Mouse (Mus musculus) layer of hippocampus, adult 6 months (tissue): ENCODE results near the gene Hist1h2br. TPM values are rescaled to one million over a fixed set of nuclear protein-coding genes. Genes with fewer than 3 reads are reported as not detected.

Experiments
- long read RNA-seq, 2 experiments: library from polyadenylated mRNA; unstranded; transcript quantifications; one replicate each; pipeline ENCODE4 v2.0.0; 2019 to 2020
- microRNA-seq: library from miRNA; unstranded; fragments of <30 nt; microRNA quantifications from one replicate; pipeline ENCODE4 v1.2.0, GENCODE M21; 2020
- polyA plus RNA-seq: library from polyadenylated mRNA; unstranded; fragments of <200 nt; fragmentation: Nextera tagmentation; gene quantifications from 2 replicates; pipeline ENCODE4 v1.2.3, GENCODE M21; 2021

The Hist1h2br gene
- 1.2 TPM in 1 of 2 replicates, not detected in the other for polyA plus RNA-seq
- long read RNA-seq, experiment 1: 0 reads
- long read RNA-seq, experiment 2, partial matches to known transcripts: 0 of 2 reads
- long read RNA-seq, experiment 2, other reads (novel, unspliced or antisense): 2 of 2 reads

GRCm38 (mm10) chr13:21833461-21833860, at the start of gene Hist1h2br, which contains the start of gene Hist1h2ap:
Gene Hist1h2br, plus strand, starts transcription at chr13:21833743.
Gene Hist1h2ap, minus strand, starts transcription at chr13:21833507.

GRCm38 (mm10) chr13:21786899-21787629, 46.5 kb upstream of the Hist1h2br start, which contains the start of the genes Hist1h2an and Hist1h2bp:
Gene Hist1h2an, minus strand, starts transcription at chr13:21787218.
Gene Hist1h2bp, plus strand, starts transcription at chr13:21787461.

DNA sequence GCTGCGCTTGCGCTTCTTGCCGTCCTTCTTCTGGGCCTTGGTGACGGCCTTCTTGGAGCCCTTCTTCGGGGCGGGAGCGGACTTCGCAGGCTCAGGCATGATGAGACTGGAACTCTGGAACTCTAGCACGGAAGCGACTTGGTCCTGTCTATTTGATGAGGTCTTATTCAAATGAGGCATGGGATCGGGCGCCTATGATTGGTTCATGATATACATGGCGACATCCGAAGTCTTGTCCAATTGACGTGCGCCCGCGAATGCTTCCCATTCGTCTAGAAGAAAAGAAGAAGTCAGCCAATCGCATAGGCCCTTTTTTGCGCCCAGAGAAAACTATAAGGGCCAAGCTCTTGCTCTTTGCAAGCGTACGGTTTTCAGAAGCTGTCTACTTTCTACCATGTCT, 23.5 kb upstream of the Hist1h2br start, which contains the start of the genes Hist1h2bq and Hist1h2ao:
Gene Hist1h2bq, minus strand, starts transcription at position 125 of the 400 bp plus-strand sequence.
Gene Hist1h2ao, plus strand, starts transcription at position 393 of the 400 bp plus-strand sequence.

GRCm38 (mm10) chr13:21811539-21811938, 22.0 kb upstream of the Hist1h2br start, which contains the start of gene Hist1h4m:
Gene Hist1h4m, plus strand, starts transcription at chr13:21811746.

GRCm38 (mm10) chr13:21831418-21832394, 1.8 kb upstream of the Hist1h2br start, which contains the start of gene Hist1h4n:
Gene Hist1h4n, minus strand, starts transcription at chr13:21832196.

Small RNA genes lying within 50 kb of the gene (microRNA-seq; reads per million reads assigned to microRNA genes)
- gene Gm19658: not detected
- not detected for gene Gm44346
- not detected for gene Gm44466

Other genes starting within 250 kb of the Hist1h2br start
- not detected in 2 replicates for gene Olfr1362, start 219.7 kb upstream of the Hist1h2br start, polyA plus RNA-seq
- gene Olfr11, start 191.2 kb upstream of the Hist1h2br start, polyA plus RNA-seq: not detected in 2 replicates
- gene Olfr1361, start 170.4 kb upstream of the Hist1h2br start, polyA plus RNA-seq: not detected in 2 replicates
- gene Olfr1360, start 156.3 kb upstream of the Hist1h2br start, polyA plus RNA-seq: not detected in 2 replicates
- gene Olfr1359, start 135.6 kb upstream of the Hist1h2br start, polyA plus RNA-seq: not detected in 2 replicates
- 0.80 and 1.4 TPM in 2 replicates for gene Hist1h2bl, start 117.6 kb upstream of the Hist1h2br start, polyA plus RNA-seq
- gene Hist1h2ai, start 117.3 kb upstream of the Hist1h2br start, polyA plus RNA-seq: 1.4 TPM in 1 of 2 replicates, not detected in the other
- gene Hist1h3h, start 116.1 kb upstream of the Hist1h2br start, polyA plus RNA-seq: not detected in 2 replicates
- gene Hist1h2bm, start 111.7 kb upstream of the Hist1h2br start, polyA plus RNA-seq: 0.44 TPM in 1 of 2 replicates, not detected in the other
- 1.3 and 2.3 TPM in 2 replicates for gene Hist1h4j, start 98.7 kb upstream of the Hist1h2br start, polyA plus RNA-seq
- gene Hist1h4k, start 83.2 kb upstream of the Hist1h2br start, polyA plus RNA-seq: 3.9 and 4.5 TPM in 2 replicates
- gene Hist1h2ak, start 79.9 kb upstream of the Hist1h2br start, polyA plus RNA-seq: 1.2 TPM in 1 of 2 replicates, not detected in the other
- gene Hist1h2bn, start 79.6 kb upstream of the Hist1h2br start, polyA plus RNA-seq: 1.3 and 2.1 TPM in 2 replicates
- 0.41 and 1.0 TPM in 2 replicates for gene Hist1h1b, start 53.1 kb upstream of the Hist1h2br start, polyA plus RNA-seq
- gene Hist1h3i, start 50.4 kb upstream of the Hist1h2br start, polyA plus RNA-seq: 1.8 and 4.4 TPM in 2 replicates
- gene Hist1h2an, start 46.5 kb upstream of the Hist1h2br start, polyA plus RNA-seq: not detected in 2 replicates
- gene Hist1h2bp, start 46.3 kb upstream of the Hist1h2br start, polyA plus RNA-seq: not detected in 2 replicates
- gene Hist1h2bq, start 23.5 kb upstream of the Hist1h2br start, polyA plus RNA-seq: 1.3 and 1.5 TPM in 2 replicates
- gene Hist1h2ao, start 23.3 kb upstream of the Hist1h2br start, polyA plus RNA-seq: not detected in 2 replicates
- gene Hist1h4m, start 22.0 kb upstream of the Hist1h2br start, polyA plus RNA-seq: 3.4 and 7.0 TPM in 2 replicates
- gene Hist1h4n, start 1.5 kb upstream of the Hist1h2br start, polyA plus RNA-seq: 2.8 and 2.9 TPM in 2 replicates
- 64.1 and 77.9 TPM in 2 replicates for gene Hist1h2ap, start 236 bp upstream of the Hist1h2br start, polyA plus RNA-seq
- 0.98 and 1.5 TPM in 2 replicates for gene Zfp184, start 111.4 kb downstream of the Hist1h2br start, polyA plus RNA-seq
- gene Pom121l2, start 147.5 kb downstream of the Hist1h2br start, polyA plus RNA-seq: 0.09 TPM in 1 of 2 replicates, not detected in the other
- 1.5 TPM in 2 replicates for gene Prss16, start 176.0 kb downstream of the Hist1h2br start, polyA plus RNA-seq
- not detected in 2 replicates for gene Hist1h2ah, start 201.8 kb downstream of the Hist1h2br start, polyA plus RNA-seq
- 0.39 and 0.97 TPM in 2 replicates for gene Hist1h2bk, start 202.1 kb downstream of the Hist1h2br start, polyA plus RNA-seq
- gene Hist1h4i, start 207.6 kb downstream of the Hist1h2br start, polyA plus RNA-seq: 7.9 and 15.8 TPM in 2 replicates
- gene Hist1h2ag, start 209.2 kb downstream of the Hist1h2br start, polyA plus RNA-seq: 0.65 TPM in 1 of 2 replicates, not detected in the other
- gene Hist1h2bj, start 209.5 kb downstream of the Hist1h2br start, polyA plus RNA-seq: 1.7 TPM in 1 of 2 replicates, not detected in the other